Mouse (Mus musculus) intestine, postnatal 0 days (tissue): ENCODE data around the gene Lpin2. TPM values are rescaled to one million over a fixed set of nuclear protein-coding genes. Genes with fewer than 3 reads are reported as not detected.

Experiments
- ATAC-seq: fragments of 200-750 bp; cut with Nextera tagmentation; 2 replicates; pipeline ENCODE4 v1.8.0; 2017; ENCODE audit warnings: mild to moderate bottlenecking, moderate TSS enrichment, moderate library complexity
- H3K27ac ChIP-seq: fragments of 300-500 bp; sonication (generic); 2 replicates; pipeline ENCODE4 v1.5.1; 2014; ENCODE audit warnings: mild to moderate bottlenecking, low read depth, low read length, moderate library complexity
- H3K27me3 ChIP-seq: fragments of 300-500 bp; sonication (generic); replicated peaks from 2 replicates; pipeline ENCODE4 v1.6.1; 2014; ENCODE audit warnings: low read length, mixed read lengths; ENCODE audit not compliant: control insufficient read depth, insufficient read depth
- H3K36me3 ChIP-seq: fragments of 300-500 bp; sonication (generic); 2 replicates; pipeline ENCODE4 v1.6.1; 2014; ENCODE audit warnings: mild to moderate bottlenecking, moderate library complexity; ENCODE audit not compliant: control insufficient read depth, insufficient read depth
- H3K4me1 ChIP-seq: fragments of 300-500 bp; sonication (generic); replicated peaks from 2 replicates; pipeline ENCODE4 v1.6.1; 2014; ENCODE audit warnings: antibody characterized with exemption, low read length, mixed read lengths; ENCODE audit not compliant: control insufficient read depth, insufficient read depth
- H3K4me2 ChIP-seq: fragments of 300-500 bp; sonication (generic); replicated peaks from 2 replicates; pipeline ENCODE4 v1.6.1; 2014; ENCODE audit warnings: low read depth, mild to moderate bottlenecking, moderate library complexity
- H3K4me3 ChIP-seq: fragments of 300-500 bp; sonication (generic); 2 replicates; pipeline ENCODE4 v1.5.1; 2014; ENCODE audit warnings: low read depth, low read length
- H3K9ac ChIP-seq: fragments of 300-500 bp; sonication (generic); 2 replicates; pipeline ENCODE4 v1.6.1; 2014; ENCODE audit warnings: mild to moderate bottlenecking, low read depth, low read length
- H3K9me3 ChIP-seq: fragments of 300-500 bp; sonication (generic); 2 replicates; pipeline ENCODE4 v1.6.1; 2016; ENCODE audit warnings: mixed run types; ENCODE audit not compliant: control insufficient read depth
- CTCF ChIP-seq: sonication (generic); IDR thresholded peaks from 2 replicates; pipeline ENCODE4 v1.5.1; 2016; ENCODE audit warnings: low read depth, mild to moderate bottlenecking, control low read depth, antibody characterized with exemption, moderate library complexity
- WGBS: fragments of 180-500 bp; shearing (Covaris S2); extraction: QIAGEN DNeasy Blood & Tissue Kit; methylation state at CpG from one replicate; pipeline ENCODE4 v1.1.7; 2014; 5-methylcytosine and 5-hydroxymethylcytosine counted together
- polyA plus RNA-seq: library from polyadenylated mRNA; unstranded; fragments of >200 nt; fragmentation: Nextera tagmentation; extraction: Ambion mirVana; gene quantifications from 2 replicates; pipeline ENCODE4 v1.2.1, GENCODE M21; 2015

Lpin2 gene
- polyA plus RNA-seq, 1 experiment from 2014 or later, result 22.2 TPM

- no peaks in the 10 kb centered on the region for H3K27me3 ChIP-seq
- H3K9me3 ChIP-seq, result no peaks in the 10 kb centered on the region
- H3K4me1 ChIP-seq, result no peaks in the 10 kb centered on the region
- peaks cover 2% of the 10 kb centered on the region; the same call in 1 of the 2 replicates for H3K36me3 ChIP-seq
- H3K4me2 ChIP-seq, result peak overlapping the region; percentile 51
- ATAC-seq, result peak; percentile 11; the same call in 1 of the 2 replicates
- H3K9ac ChIP-seq, result peak overlapping the region; percentile 0; the same call in 1 of the 2 replicates
- no peak overlapping the region for H3K4me3 ChIP-seq
- TF ChIP-seq CTCF, result no peak
- 48% methylated on average over 3 of the region's 3 CpGs for WGBS
- H3K27ac ChIP-seq, result 0 out of 2 replicates have a peak overlapping the region, but pooled peaks have one; percentile 9
Measured at GRCm38 (mm10) chr17:71194906-71195632, 12.7 kb downstream of the Lpin2 start.

- H3K4me1 ChIP-seq, result no peaks in the 10 kb centered on the region
- H3K9ac ChIP-seq, result 0 out of 2 replicates have a peak overlapping the region, but pooled peaks have one; percentile 0
- peaks cover 7% of the 10 kb centered on the region; the same call in 1 of the 2 replicates for H3K36me3 ChIP-seq
- WGBS, result 28% methylated on average over 10 of the region's 10 CpGs
- H3K27ac ChIP-seq, result 0 out of 2 replicates have a peak overlapping the region, but pooled peaks have one; percentile 9
- H3K4me2 ChIP-seq, result peak overlapping the region; percentile 51
- no peaks in the 10 kb centered on the region for H3K27me3 ChIP-seq
- H3K9me3 ChIP-seq, result no peaks in the 10 kb centered on the region
- TF ChIP-seq CTCF, result peak; percentile 72
- H3K4me3 ChIP-seq, result peak overlapping the region; percentile 16; the same call in 1 of the 2 replicates
- peak; percentile 9; the same call in 1 of the 2 replicates for ATAC-seq
Measured at GRCm38 (mm10) chr17:71195633-71196391, 13.5 kb downstream of the Lpin2 start.

DNA sequence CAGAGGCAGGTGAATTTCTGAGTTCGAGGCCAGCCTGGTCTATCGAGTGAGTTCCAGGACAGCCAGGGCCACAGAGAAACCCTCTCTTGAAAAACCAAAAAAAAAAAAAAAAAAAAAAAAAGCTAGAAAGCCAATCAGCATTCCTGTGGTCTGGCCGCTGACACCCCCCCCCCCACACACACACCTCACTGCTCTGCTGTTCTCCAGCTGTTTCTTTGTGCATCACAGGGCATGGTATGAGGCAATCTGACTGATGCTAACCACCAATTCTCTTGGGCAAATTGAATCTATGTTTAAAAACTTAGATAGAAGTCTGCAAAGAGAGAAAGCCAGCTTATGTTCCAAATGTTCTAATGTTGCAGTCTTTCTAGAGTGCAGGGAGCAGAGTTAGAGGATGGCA is 14.1 kb downstream of the Lpin2 start:
- ATAC-seq, result no peak
- H3K4me3 ChIP-seq, result no peak overlapping the region
- peaks cover 7% of the 10 kb centered on the region; the same call in 1 of the 2 replicates for H3K36me3 ChIP-seq
- WGBS, result 68% methylated on average over 3 of the region's 3 CpGs
- H3K27me3 ChIP-seq, result no peaks in the 10 kb centered on the region
- no peaks in the 10 kb centered on the region for H3K4me1 ChIP-seq
- no peaks in the 10 kb centered on the region for H3K9me3 ChIP-seq
- TF ChIP-seq CTCF, result no peak
- no peak overlapping the region for H3K27ac ChIP-seq
- H3K9ac ChIP-seq, result no peak overlapping the region
- no peak overlapping the region for H3K4me2 ChIP-seq

GRCm38 (mm10) chr17:71199346-71199745 is 17.0 kb downstream of the Lpin2 start:
- Histone ChIP-seq H3K9ac (no peak overlapping the region), H3K27ac (no peak overlapping the region), H3K9me3 (no peaks in the 10 kb centered on the region), H3K4me3 (no peak overlapping the region), H3K4me2 (no peak overlapping the region), H3K36me3 (peaks cover 7% of the 10 kb centered on the region; the same call in 1 of the 2 replicates), H3K4me1 (no peaks in the 10 kb centered on the region), H3K27me3 (no peaks in the 10 kb centered on the region)
- WGBS, result 70% methylated on average over 3 of the region's 3 CpGs
- no peak for ATAC-seq
- TF ChIP-seq CTCF, result peak; percentile 34

- no peaks in the 10 kb centered on the region for H3K9me3 ChIP-seq
- no peak overlapping the region for H3K4me3 ChIP-seq
- ATAC-seq, result peak; percentile 82
- WGBS, result 43% methylated on average over 4 of the region's 4 CpGs
- H3K27me3 ChIP-seq, result no peaks in the 10 kb centered on the region
- TF ChIP-seq CTCF, result no peak
- H3K36me3 ChIP-seq, result peaks cover 7% of the 10 kb centered on the region; the same call in 1 of the 2 replicates
- no peaks in the 10 kb centered on the region for H3K4me1 ChIP-seq
- no peak overlapping the region for H3K9ac ChIP-seq
- no peak overlapping the region for H3K4me2 ChIP-seq
- peak overlapping the region; percentile 46 for H3K27ac ChIP-seq
Measured at GRCm38 (mm10) chr17:71202136-71202535, 19.8 kb downstream of the Lpin2 start.
